Mouse (Mus musculus): Measurements from ENCODE around the gene Taf1c. TPM values are rescaled to one million over a fixed set of nuclear protein-coding genes. Genes with fewer than 3 reads are reported as not detected.

Gene Taf1c
- total RNA-seq (2021), result 10 to 100 TPM; 11.4 to 12.5 TPM
- long read RNA-seq, experiment 1, transcript Taf1c-201 (15 exons, 3,236 nt), result major isoform, 9 of 24 reads
- long read RNA-seq, experiment 1, partial matches to known transcripts, result 7 of 24 reads
- long read RNA-seq, experiment 1, other reads (novel, unspliced or antisense), result 8 of 24 reads
- long read RNA-seq, experiment 2, partial matches to known transcripts, result 2 of 8 reads
- long read RNA-seq, experiment 2, other reads (novel, unspliced or antisense), result 2 of 8 reads

DNA sequence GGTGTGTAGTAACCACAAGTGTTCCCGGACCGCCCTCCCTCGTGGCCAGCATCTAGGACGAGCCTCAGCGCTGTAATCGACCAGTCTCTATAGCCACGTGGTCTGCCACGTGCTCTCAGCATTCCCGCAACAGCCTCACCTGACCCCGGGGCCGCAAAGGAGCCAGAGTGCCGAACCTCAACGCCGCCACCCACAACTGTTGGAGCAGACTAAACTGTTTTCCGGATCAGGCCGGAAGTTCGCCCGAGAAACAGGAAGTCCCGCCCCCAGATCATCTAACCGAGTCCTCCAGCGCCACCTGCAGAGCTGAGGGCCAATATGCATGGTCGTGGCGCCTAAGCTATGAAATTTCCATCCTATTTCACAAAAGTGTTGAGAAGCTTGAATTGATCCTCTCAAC, at the start of gene Taf1c:
TSS of gene Taf1c (minus strand) at position 227 of the 400 bp plus-strand sequence.
- DNase-seq, result peak; percentile 94

DNA sequence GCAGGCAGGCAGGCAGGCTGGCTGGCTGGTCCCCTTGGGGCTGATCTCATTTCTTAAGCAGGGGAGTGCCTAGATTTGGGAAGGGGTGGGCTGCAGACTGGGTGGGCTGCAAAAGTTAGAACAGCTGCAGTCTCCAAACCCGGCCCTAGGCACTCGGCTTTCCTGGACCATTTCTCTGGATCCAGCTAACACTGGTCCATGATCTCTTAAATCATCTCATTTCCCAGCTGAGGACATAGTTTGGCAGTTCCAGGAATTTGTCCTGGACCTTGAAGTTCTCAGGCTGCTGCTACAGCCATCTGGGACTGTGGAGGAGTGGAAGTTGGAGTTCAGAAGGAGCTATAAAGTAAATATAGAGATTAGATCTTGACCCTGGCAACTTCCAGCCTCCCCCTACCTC, 46.3 kb upstream of the Taf1c start:
- DNase-seq, result peak in 1 of 2 experiments; percentile 27

DNA sequence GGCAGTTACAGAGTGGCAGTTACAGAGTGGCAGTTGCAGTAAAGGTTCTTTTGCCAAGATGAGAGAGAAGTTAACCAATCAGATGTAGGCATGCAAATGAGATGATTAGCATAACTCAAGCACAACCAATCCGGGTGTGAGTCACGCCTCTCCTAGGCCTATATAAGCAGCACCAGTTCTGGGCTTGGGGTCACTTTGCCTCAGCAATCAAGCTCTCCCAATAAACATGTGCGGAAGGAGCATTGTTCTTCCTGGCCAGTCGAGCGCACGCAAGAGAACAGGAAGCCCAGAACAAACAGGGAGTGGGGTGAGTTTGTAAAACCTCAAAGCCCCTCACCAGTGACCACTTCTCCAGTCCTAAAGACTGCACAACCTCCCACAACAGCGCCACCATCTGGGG, 41.8 kb upstream of the Taf1c start:
- DNase-seq, result no peak

DNA sequence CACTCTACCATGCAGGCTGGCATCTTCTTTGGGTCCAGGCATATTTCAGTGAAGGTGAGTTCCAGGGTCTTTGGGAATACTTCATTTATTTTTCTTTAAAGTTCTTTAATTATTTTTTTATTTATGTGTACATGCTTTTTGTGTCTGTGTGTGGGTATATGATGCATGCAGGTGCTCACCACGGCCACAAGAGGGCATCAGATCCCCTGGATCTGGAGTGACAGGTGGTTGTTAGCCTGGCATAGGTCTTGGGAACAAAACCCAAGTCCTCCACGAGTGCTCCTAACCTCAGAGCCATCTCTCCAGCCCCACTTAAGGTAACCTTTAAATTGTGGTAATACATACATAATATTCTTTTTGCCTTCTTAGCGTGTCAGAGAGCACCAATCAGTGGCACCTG, 41.2 kb upstream of the Taf1c start:
- no peak for DNase-seq

DNA sequence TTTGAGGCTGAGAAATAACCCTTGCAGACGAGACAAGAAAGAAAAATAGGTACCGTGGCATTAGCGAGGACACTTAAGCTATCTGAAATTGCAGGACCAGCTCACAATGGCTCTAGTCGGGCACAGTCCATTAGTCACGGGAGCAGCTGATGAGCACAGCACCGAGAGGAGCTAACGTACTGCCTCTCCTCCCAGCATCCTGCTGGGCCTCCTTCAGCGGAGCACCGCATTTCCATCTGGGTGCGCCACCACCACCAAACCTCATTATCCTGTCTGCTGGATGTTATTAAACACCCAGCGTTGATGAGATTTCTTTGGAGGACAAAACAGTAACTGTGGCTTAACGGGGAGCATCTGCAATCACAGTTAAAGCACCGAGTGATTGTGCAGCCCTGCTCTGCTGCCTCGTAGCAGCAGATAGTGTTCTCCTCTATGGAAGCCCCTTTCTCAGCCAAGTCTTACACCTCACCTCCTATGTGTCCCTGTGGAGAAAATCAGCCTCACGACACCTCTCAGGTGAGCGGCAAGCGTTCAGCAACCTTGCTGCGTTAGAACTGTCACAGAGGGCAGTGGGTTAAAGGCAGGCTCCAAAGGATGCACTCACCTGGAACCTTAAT, 40.1 kb upstream of the Taf1c start:
- DNase-seq, result no peak

DNA sequence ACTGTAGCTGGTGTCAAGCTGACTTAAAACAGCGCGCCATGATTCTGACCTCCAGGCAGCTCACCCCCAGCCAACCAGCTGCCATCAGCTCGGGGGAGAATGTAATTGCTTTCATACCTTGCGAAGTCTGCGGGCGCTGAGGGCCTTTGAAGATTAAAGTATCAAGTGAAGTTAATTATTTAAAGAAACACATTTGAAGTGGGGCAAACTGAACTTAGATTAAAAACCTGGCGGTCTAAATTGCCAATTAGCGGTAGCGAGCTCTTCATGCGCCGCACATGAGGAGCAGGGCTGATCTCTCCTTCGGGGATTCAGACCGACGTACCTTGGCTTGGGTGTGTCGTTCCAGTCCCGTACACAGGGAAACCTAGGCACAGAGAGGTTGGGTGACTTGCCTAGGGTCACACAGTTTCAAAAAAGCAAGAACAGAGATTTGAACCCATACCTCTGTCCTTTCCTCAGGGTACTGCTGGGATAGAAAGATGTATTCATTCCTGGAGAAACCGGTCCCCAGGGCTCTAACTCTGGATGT, 39.5 kb upstream of the Taf1c start:
- DNase-seq, result no peak

DNA sequence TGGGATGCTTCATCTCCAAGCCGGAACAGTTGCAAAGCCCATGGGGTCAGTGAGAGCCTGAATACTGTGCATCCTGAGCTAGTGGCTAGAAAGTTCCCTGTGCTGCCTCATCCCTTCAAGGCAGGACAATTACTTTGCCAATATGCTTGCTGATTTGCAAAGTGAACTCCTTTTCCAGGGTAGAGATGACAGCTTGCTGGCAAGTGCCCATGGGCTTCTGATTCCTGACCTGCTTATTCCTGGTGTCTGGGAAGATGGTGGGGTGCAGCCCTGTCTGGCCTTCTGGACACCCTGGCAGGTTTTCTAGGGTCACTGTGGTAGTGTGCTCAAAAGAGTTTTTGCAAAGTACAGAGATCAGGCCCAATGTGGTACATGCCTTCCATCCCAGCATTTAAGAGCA, 37.9 kb upstream of the Taf1c start:
- no peak for DNase-seq

DNA sequence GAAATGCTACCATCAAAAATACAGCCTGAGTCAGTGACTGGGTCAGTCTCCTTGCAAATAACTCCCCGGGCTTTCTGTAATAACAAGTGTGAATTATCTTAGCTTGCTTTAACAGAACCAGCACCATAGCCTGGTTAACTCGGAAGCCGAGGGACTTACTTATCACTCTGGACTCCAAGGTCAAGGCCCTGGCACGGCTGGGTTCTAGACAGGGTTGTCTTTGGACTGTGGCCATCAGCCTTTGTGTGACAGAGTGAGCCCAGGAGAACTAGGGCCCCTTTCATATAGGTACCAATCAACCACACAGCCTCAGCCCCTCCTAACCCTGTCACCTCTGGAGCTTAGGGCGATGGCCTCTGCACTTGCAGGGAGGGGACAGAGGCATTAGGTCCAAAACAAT, 36.0 kb upstream of the Taf1c start:
- DNase-seq, result peak; percentile 72 to 73

DNA sequence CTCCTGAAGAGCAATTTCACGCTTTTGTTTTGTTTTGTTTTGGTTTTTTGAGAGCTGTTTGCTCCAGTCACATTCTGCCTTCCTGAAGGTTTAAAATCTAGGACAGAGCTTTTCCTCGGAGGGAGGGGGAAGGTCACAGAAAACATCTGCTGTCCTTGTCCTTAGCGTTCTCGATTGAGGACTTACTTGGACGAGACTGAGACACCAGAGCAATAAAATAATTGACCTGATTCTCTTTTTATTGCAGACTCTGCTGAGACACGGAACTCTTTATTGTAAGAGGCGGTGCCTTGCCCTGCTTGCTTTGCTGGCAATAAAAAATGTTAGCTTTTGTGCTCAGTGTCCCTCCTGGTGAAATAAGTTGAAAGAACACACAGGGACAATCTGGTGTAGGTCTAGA, 34.8 kb upstream of the Taf1c start:
- peak; percentile 22 to 47 for DNase-seq

DNA sequence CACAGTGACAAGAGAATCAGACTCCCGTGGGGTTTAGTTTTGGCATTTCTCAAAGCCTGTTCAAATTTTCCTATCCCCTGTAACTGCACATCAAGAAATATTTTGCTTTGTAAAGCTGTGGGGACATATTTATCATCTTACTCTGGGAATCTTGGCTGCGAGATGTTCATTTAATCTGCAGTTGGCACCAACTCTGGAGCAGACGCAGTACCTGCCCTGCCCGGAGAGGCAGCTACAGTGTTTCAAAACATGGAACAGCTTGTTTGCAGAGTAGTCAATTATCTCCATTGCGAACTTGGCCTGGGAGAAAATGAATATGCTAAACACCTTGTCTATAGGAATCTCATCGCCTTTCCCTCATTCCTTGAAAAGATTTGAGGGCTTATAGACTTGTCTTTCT, 33.2 kb upstream of the Taf1c start:
- DNase-seq, result no peak

DNA sequence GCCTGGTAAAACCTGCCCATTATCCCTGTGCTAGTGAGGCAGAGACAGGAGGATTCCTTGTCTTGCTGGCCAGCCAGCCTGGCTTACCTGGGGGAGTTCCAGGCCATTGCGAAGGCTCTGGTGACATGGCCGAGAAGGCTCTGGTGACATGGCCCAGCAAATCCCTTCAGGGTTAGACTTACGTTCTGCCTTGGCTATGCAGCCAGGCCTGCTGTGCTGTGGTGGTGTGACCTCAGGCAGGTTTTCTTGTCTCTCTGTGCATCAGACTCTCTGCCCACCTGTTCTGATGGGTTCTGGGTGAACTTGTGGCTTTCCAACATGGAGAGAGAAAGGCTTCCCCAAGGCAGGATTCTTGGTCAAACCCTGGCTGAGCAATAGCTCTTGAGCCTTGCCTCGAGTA, 32.4 kb upstream of the Taf1c start:
- no peak for DNase-seq

DNA sequence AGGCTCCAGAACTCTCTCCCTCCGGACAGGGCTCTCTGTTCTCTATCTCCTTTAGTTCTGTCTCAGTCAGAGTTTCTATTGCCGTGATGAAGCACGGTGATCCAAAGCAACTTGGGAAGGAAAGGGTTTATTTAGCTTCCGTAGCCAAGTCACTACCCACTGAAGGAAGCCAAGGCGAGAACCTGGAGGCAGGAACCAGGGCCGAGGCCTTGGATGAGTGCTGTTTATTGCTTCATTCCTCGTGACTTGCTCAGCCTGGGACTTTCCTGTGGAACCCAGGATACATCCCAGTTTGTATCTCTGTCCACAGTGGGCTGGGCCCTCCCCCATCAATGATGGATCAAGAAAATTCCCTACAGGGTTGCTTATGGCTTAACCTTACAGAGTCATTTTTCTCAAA, 31.7 kb upstream of the Taf1c start:
- DNase-seq, result peak; percentile 48 to 52

DNA sequence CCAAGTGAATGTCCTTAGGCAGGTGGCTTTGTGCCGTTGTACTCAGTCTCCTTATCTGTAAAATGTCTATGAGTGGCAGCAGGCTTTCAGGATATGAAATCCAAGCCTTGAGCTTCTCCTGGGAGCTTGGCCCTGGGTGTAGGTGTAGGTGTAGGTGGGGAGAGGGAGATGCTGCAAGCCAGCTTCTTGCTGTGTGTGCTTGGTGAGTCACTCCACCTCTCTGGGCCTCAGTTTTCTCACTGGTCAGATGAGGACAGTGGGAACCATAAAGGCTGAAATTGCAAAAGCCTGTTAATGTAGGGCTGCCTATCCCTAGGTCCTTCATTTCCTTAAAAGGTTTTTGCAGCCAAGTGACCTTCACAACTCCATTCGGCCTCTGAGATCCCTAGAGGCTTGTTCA, 30.9 kb upstream of the Taf1c start:
- DNase-seq, result no peak

DNA sequence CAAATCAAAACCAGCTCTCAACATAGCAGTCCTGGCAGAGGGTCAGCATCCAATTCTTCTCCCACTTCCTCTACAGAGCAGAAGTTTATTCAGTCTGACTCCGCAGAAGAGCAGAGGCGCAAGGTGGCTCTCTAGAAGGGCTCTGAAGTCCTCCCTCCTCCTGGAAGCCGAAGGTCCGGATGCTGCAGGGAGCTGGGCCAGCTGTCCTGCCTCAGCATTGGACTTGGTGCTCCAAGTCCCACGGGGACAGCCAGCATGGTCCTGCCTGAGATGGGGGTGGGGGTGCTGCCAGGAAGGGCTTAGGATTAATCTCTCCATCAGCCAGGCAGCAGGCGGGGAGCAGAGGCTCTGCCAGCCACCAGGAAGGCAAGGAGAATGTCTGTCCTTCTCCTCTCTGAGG, 30.4 kb upstream of the Taf1c start, which contains the start of gene Kcng4:
TSS of gene Kcng4 (minus strand) at position 303 of the 400 bp plus-strand sequence.
- peak in 1 of 2 experiments; percentile 42 for DNase-seq

DNA sequence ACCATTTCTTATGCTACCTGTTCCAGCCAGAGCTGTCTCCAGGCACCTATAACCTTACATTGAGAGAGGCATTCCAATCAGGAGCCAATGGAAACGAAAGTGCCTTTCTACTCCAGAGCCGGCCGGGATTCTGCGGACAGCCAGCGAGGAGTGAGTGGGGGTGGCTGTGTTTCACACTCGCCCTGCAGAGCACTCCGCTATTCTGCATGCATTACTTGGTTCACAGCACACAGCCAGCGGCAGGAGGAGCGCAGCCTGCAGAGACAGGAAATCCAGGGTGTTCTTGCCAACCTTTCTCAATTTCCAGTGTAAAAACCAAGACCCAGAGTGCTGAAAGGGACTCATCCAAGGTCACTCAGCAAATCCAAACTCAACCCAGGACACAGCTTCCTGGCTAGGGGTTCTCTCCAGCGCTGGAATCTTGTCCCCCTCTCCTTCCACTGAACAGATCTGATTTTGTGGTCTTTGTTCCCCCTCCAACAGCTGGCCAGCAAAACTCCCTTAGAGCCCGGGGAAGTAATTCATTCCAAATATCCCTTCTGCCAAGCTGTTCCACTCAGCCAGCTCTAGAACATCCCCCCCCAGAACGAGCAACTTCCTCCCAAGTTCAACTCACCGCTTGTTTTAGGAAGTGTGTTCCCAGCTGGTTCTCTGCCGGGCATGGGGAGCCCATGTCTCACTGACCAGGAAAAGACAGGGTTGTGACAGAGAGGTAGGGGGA, 29.8 kb upstream of the Taf1c start:
- DNase-seq, result no peak

DNA sequence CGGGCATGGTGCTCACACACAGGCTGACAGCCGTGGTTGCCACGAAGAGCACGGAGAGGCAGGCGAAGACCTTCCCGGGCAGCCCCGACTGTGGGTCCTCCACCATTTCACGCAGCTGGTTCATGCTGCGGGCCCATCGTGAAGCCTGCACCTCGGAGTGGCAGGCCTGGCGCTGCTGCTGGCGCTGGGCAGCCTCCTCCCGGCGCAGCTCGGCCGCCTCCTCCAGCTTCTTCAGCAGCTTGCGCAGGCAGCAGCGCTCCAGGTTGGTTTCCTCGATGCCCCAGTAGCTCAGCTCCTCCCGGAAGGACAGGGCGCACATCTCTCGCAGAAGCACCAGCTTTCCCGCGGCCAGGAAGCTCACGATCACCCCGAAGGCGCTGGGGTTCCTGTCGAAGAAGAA, 27.9 kb upstream of the Taf1c start:
- no peak for DNase-seq

DNA sequence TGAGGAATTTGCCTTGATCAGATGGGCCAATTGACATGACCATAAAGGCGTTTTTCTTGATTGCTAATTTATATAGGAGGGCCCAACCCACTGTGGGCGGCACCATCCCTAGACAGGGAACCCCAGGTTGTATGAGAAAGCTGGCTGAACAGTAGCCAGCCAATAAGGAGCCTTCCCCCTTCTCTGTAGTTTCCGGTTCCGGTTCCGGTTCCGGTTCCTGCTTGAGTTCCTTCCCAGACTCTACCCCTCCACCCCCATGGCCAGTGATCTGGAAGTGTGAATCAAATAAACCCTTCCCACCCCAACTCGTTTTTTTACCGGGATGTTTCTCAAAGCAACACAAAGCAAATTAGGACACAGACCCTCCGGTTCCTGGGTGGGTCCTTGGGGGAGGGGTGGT, 27.2 kb upstream of the Taf1c start:
- no peak for DNase-seq

DNA sequence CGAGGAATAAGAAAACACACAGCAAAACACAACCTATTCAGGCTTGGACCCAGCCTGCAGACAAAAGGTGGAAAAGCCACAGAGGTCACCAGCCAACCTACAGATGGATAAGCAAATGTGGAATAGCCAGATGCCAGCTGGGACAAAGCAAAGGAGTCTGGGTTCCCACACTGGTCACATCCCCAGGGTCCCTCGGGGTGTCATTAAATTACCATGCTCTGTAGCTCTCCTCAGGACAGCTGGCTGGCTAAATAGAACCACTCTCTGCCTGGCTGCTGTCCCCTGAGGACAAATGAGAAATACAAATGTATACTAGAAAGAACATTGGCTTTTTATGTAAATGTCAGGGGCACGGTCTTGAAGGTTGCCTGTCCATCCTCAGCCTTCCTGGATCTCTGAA, 25.8 kb upstream of the Taf1c start:
- no peak for DNase-seq

DNA sequence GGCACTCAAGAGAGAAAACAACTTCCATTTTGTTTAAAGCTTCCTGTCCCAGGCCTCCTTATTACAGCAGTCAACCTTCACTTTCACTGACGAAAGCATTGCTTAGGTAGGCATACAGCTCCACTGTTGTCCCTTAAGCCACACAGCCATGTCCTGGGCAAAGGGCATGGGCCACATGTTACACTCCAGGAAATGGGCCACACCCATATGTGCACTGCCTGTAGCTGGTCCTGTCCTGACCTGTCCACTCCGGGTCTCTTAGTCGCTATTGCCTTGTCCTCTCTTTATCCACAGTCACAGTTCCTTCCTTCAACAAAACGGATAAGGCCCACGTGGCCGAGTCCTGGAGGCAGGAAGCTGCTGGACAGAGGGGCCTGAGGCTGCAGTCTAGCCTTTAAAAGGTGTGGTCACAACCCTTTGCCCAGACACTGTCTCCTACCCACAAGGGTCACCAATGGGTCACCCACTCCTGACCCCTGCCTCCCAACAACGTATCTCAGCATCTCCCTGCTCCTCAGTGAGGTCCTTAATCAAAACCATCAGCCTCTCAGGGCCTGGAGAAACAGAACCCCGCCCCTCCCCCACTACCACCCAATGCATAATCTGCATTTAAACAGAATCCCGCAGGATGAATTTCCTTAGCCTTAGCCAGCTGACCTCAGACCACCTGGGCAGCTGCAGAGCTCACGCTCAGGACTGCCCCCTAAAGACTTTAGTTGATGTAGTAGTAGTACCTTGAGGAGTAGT, 22.8 kb upstream of the Taf1c start:
- no peak for DNase-seq

DNA sequence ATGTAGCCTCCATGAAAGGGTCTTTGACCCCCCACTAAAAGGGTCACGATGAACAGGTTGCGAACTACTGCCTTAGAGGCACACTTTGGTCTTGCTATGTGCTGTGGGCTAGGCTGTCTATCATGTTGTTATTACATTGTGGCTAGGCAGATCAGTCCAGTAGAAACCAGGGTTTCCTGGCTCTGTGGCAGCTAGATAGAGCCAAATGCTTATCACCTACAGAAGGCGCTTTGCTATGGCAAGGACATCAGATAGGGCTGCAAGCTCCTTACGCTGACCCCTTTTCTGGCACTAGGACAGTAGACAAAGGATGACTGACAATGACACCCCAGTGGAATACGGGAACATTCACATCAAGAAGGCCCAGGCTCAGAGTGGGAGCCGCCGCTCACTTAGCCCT, 22.2 kb upstream of the Taf1c start:
- no peak for DNase-seq

DNA sequence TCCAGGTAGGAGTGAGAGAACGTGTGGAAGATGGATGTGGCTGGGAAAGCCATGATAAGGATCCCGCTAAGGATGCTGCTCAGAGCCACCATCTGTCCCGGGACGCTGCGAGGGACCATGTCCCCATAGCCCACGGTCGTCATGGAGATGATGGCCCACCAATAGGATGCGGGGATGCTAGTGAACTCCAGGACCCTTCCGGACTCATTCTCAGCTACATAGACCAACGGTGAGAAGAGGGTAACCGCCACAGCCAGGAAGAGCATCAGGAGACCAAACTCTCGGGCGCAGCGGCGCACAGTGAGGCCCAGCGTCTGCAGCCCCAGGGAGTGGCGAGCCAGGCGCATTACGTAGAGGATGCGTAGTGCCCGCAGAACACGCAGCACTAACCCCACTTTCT, 20.8 kb upstream of the Taf1c start:
- DNase-seq, result no peak

DNA sequence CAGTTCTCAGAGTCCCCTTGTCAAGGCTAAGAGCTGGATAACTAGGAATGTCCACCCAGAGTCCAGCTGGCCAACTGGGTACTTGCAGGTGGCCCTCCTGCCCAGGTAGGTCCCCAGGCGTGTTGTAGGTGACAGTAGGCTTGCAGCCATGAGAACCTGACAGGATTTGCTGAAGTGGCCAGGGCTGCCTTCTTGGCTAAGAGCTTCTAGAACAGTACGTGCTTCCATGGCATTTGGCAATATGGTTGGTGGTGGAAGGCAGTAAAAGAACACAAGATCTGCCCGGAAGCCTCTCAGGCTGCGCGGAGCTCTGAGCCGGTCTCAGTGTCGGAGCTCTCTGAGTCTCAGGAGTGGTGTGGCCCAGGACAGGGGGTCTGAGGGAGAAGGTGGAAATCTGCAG, 19.9 kb upstream of the Taf1c start:
- DNase-seq, result no peak

DNA sequence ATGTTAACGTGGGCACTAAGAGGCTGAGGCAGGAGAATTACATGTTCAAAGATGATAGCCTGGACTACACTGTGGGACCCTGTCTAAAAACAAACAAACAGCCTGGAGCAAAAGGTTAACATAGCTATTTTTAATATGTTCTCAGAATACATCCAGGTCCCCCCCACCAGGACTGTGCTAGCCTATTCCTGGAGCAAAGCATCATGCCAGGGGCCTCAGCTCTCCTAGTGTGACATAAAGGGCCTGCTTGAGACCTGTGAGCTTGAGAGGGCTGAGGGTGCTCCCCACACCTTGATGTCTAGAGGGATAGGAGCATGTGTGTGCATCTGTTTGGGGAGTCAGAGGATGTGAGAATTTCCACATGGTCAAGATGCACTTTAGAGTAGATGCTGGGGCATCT, 18.7 kb upstream of the Taf1c start:
- no peak for DNase-seq
